Mouse (Mus musculus): ENCODE results near the gene Ptpn7.

DNA sequence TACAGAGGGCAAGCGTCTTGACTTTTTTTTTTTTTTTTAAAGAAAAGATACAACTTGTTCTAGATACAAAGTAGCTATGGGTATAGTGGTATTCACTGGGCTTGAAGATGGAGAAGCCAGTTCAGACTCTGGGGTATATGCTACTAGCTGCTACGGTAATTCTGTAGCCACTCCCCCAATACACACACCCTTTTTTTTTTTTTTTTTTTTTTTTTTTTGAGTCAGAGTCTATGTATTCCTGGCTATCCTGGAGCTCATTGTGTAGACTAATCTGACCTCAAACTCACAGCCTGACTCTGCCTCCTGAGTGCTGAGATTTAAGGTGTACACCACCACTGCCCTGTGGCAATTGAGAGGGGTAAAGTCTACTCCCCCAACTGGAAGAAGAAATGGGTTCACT is 10.0 kb downstream of the Ptpn7 start:
- no peak for TF ChIP-seq POLR2A (IDR thresholded peaks at IDR 0.05; ENCODE audit: insufficient read depth, low read length)
- no peak for TF ChIP-seq CTCF (IDR thresholded peaks at IDR 0.05; ENCODE audit: low read depth, low read length)

Data from ES-Bruce4 (cell line).